Mouse (Mus musculus) kidney, postnatal 0 days (tissue): ENCODE measurements around the gene Gm27027. TPM values are rescaled to one million over a fixed set of nuclear protein-coding genes. Genes with fewer than 3 reads are reported as not detected.

Experiments
- ATAC-seq: fragments of 200-750 bp; cut with Nextera tagmentation; replicated peaks from 2 replicates; pipeline ENCODE4 v1.8.0; 2017; ENCODE audit warnings: low read depth, moderate number of reproducible peaks, moderate TSS enrichment, moderate library complexity; ENCODE audit not compliant: low FRiP score
- DNase-seq: peaks from one replicate; pipeline ENCODE4 v3.0.0-alpha.2; 2016; ENCODE audit warnings: low spot score
- H3K27ac ChIP-seq: fragments of 300-500 bp; sonication (generic); 2 replicates; pipeline ENCODE4 v1.5.1; 2014; ENCODE audit warnings: mild to moderate bottlenecking
- H3K27me3 ChIP-seq: fragments of 300-500 bp; sonication (generic); 2 replicates; pipeline ENCODE4 v1.6.1; 2014; ENCODE audit warnings: low read length, mixed read lengths; ENCODE audit not compliant: insufficient read depth
- H3K36me3 ChIP-seq: fragments of 300-500 bp; sonication (generic); 2 replicates; pipeline ENCODE4 v1.6.1; 2014; ENCODE audit warnings: low read length, mixed read lengths; ENCODE audit not compliant: insufficient read depth
- H3K4me1 ChIP-seq: fragments of 300-500 bp; sonication (generic); replicated peaks from 2 replicates; pipeline ENCODE4 v1.6.1; 2014; ENCODE audit warnings: antibody characterized with exemption, low read length, mixed read lengths; ENCODE audit not compliant: insufficient read depth
- H3K4me2 ChIP-seq: fragments of 300-500 bp; sonication (generic); 2 replicates; pipeline ENCODE4 v1.6.1; 2014; ENCODE audit warnings: mild to moderate bottlenecking, low read length, moderate library complexity, mixed read lengths
- H3K4me3 ChIP-seq: fragments of 300-500 bp; sonication (generic); replicated peaks from 2 replicates; pipeline ENCODE4 v1.5.1; 2014; ENCODE audit warnings: low read depth, low read length
- H3K9ac ChIP-seq: fragments of 300-500 bp; sonication (generic); 2 replicates; pipeline ENCODE4 v1.6.1; 2014; ENCODE audit warnings: low read depth, low read length
- H3K9me3 ChIP-seq: fragments of 300-500 bp; sonication (generic); replicated peaks from 2 replicates; pipeline ENCODE4 v1.6.1; 2016; ENCODE audit warnings: low read length, inconsistent platforms, mixed read lengths
- CTCF ChIP-seq: IDR thresholded peaks from 2 replicates; pipeline ENCODE4 v1.5.1; 2016; ENCODE audit warnings: antibody characterized with exemption, low read depth, mild to moderate bottlenecking, moderate library complexity
- WGBS: fragments of 180-500 bp; shearing (Covaris S2); extraction: QIAGEN DNeasy Blood & Tissue Kit; methylation state at CpG from one replicate; pipeline ENCODE4 v1.1.7; 2014; 5-methylcytosine and 5-hydroxymethylcytosine counted together
- polyA plus RNA-seq: library from polyadenylated mRNA; unstranded; fragments of >200 nt; fragmentation: Nextera tagmentation; extraction: Ambion mirVana; gene quantifications from 2 replicates; pipeline ENCODE4 v1.2.1, GENCODE M21; 2015

The Gm27027 gene
- polyA plus RNA-seq, 1 experiment from 2014 or later, result not detected

DNA sequence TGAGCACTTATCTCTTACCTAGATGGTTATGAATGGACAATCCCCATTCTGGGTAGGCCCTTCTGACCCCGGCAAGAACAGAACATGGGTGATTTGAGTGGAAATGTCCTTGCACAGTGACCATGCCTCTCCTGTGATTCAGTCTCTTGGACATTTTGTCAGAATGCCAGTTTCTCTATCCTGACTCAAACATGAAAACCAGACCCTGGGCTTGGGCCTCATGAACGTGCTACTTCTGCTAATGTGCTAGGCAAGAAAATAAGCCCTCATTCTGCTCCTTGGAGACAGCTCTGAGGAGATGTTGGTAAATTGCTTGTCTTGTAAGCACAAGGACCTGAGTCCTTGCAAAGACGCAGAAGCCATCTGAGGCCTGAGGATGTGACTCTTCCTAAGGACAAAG lies 77.1 kb downstream of the Gm27027 start:
- ATAC-seq, result no peak
- Histone ChIP-seq H3K27me3 (no peaks in the 10 kb centered on the region), H3K4me3 (no peak overlapping the region), H3K4me2 (no peak overlapping the region), H3K36me3 (no peaks in the 10 kb centered on the region), H3K9me3 (no peaks in the 10 kb centered on the region), H3K4me1 (no peaks in the 10 kb centered on the region), H3K9ac (no peak overlapping the region), H3K27ac (no peak overlapping the region)
- 88% methylated on average over 3 of the region's 3 CpGs for WGBS
- DNase-seq, result no peak
- no peak for TF ChIP-seq CTCF

DNA sequence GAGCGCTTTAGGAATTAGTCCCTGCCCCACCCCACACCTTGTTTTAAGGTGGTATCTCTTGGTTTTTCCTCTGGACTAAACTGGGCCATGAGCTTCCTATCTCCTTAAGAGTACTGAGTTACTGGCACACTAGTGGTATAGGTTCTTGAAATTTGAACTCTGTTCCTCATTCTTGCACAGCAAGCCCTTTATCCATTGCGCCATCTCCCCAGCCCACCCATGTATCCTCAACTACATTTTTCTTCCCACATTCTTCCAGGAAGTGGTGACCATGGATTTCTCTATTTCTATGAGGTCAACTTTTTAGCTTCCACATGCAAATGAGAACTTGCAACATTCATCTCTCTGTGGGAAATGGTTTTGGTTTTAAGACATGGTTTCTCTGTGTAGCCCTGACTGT lies 82.6 kb downstream of the Gm27027 start:
- no peak overlapping the region for H3K27ac ChIP-seq
- H3K9ac ChIP-seq, result no peak overlapping the region
- H3K4me1 ChIP-seq, result no peaks in the 10 kb centered on the region
- H3K4me2 ChIP-seq, result no peak overlapping the region
- no peak for DNase-seq
- no peaks in the 10 kb centered on the region for H3K9me3 ChIP-seq
- no peaks in the 10 kb centered on the region for H3K36me3 ChIP-seq
- 91% methylated on average over 2 of the region's 2 CpGs for WGBS
- no peak for ATAC-seq
- H3K4me3 ChIP-seq, result no peak overlapping the region
- no peaks in the 10 kb centered on the region for H3K27me3 ChIP-seq
- no peak for TF ChIP-seq CTCF

DNA sequence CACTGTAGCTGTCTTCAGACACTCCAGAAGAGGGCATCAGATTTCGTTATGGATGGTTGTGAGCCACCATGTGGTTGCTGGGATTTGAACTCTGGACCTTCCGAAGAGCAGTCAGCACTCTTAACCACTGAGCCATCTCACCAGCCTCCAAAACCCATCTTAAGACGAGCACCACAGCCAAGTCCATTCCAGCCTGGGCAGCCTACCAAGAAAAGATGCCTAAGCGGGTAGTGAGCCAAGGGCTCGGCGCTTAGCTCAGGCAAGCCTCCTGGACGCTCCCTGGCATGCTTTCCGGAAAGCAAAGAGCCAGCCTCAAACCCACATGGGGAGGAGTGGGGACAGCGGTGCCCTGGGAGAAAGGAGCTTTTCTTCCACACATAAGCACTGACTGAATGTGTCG lies 84.2 kb downstream of the Gm27027 start:
- no peaks in the 10 kb centered on the region for H3K4me1 ChIP-seq
- no peak overlapping the region for H3K9ac ChIP-seq
- ATAC-seq (no peak), DNase-seq (no peak)
- no peak for TF ChIP-seq CTCF
- no peak overlapping the region for H3K27ac ChIP-seq
- 85% methylated on average over 10 of the region's 10 CpGs for WGBS
- H3K4me3 ChIP-seq, result no peak overlapping the region
- no peaks in the 10 kb centered on the region for H3K27me3 ChIP-seq
- H3K4me2 ChIP-seq, result no peak overlapping the region
- H3K36me3 ChIP-seq, result no peaks in the 10 kb centered on the region
- H3K9me3 ChIP-seq, result no peaks in the 10 kb centered on the region

DNA sequence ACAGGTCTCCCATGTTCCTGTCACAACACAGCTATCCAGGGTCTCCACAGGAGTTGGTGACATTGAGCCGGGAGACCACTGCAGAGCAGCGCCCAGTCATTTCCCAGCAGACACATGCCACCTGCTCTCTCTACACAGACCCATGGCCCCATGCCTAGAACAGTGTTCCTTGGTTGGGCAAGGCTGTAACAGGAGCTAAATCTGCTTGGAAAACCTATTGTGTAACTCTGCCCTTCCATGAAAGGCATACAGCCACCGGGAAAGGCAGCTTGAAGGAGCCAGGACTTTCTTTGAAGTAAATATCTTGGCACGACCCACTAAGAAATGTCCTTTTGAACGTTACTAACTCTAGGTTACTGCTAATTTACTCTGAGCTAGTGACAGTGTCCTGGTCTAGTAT lies 86.4 kb downstream of the Gm27027 start:
- DNase-seq (no peak), ATAC-seq (no peak)
- 55% methylated on average over 5 of the region's 5 CpGs for WGBS
- Histone ChIP-seq H3K36me3 (no peaks in the 10 kb centered on the region), H3K4me2 (no peak overlapping the region), H3K4me3 (no peak overlapping the region), H3K27me3 (no peaks in the 10 kb centered on the region), H3K9me3 (no peaks in the 10 kb centered on the region), H3K9ac (no peak overlapping the region), H3K4me1 (no peaks in the 10 kb centered on the region), H3K27ac (no peak overlapping the region)
- TF ChIP-seq CTCF, result no peak

DNA sequence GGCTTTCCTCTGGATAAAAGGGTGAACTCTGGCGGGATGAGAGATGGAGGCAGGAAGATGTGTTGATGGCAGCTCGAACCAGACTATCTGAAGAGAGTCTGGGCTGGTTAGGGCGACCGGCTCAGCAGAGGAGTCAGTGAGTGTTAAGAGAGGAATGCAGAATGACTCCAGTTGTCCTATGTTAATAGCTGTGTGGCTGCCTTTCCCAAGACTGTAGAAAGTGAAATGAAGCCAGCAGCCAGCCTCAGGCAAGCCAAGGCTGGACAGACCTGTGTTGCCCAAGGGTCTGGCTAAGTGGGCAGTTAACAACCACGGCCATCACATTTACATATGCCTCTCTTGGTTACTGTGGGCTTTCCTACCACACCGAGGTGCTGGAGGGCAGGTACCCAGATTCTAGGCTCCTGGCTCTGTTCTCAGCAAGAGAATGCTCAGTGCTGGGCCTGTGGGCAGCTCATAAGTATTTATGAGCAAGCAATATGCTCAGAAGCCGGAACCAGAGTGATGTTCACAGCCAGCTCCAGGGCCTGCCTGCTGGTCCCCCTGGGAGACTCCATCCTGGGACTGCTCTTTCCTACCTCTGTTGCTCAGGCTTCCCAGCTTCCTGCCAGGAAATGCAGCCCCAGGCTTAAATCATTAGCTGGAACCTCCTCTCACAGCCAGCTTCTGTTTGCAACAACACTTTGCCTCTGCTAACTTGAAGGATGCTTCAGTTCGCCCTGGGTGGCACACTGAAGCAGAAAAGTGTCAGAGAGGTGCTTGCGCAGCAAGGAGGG lies 88.4 kb downstream of the Gm27027 start:
- no peak for DNase-seq
- no peaks in the 10 kb centered on the region for H3K27me3 ChIP-seq
- 45% methylated on average over 9 of the region's 9 CpGs for WGBS

More for the DNA sequence above, 88.4 kb downstream of the Gm27027 start:
- no peak overlapping the region for H3K9ac ChIP-seq
- no peak overlapping the region for H3K27ac ChIP-seq
- TF ChIP-seq CTCF, result no peak
- no peak for ATAC-seq
- H3K4me3 ChIP-seq, result no peak overlapping the region
- H3K9me3 ChIP-seq, result no peaks in the 10 kb centered on the region
- H3K4me1 ChIP-seq, result no peaks in the 10 kb centered on the region
- no peak overlapping the region for H3K4me2 ChIP-seq
- no peaks in the 10 kb centered on the region for H3K36me3 ChIP-seq

Other genes starting within 250 kb of the Gm27027 start
- 109 and 111 TPM in 2 replicates for gene Ext2, start 173.8 kb downstream of the Gm27027 start, polyA plus RNA-seq
- 7.6 and 9.9 TPM in 2 replicates for gene Accs, start 146.4 kb downstream of the Gm27027 start, polyA plus RNA-seq
- gene Accsl, start 127.2 kb downstream of the Gm27027 start, polyA plus RNA-seq, result 0.20 TPM in 1 of 2 replicates, not detected in the other
- 22.2 and 24.8 TPM in 2 replicates for gene Gm13889, start 39.2 kb downstream of the Gm27027 start, polyA plus RNA-seq
- 74.9 and 75.0 TPM in 2 replicates for gene Alkbh3, start 14.5 kb upstream of the Gm27027 start, polyA plus RNA-seq
- 102 and 107 TPM in 2 replicates for gene Hsd17b12, start 161.6 kb upstream of the Gm27027 start, polyA plus RNA-seq